In the genomic region with DNA sequence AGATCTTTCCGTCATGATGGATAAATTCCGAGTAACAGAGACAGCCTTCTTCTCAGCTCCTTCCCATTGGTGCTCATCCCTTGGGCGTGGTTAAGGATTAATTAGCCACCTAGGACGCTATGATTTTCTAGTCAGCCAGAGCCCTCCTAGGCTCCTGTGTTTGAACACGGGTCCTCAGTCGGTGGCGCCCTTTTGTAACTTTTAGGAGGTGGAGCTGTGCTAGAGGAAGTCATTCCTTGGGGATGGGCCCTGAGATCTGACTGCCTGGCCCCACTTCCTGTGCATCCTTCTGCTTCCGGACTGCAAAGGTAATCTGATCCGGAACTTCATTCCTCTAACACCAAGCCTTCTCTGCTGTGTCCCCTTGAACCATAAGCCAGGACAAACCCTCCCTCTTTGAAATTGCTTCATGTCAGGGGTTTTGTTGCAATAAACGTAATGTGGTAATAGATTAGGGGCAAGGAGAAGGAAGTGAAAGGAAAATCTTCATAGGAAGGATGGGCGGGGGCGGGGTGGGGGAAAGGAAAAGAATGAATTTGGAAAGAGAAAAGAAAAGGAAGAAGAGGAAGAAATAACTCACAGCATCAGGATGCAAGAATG, we compare ENCODE assay signal across 35 mouse cellular contexts. TPM values are rescaled to one million over a fixed set of nuclear protein-coding genes. Genes with fewer than 3 reads are reported as not detected.
DNase-seq lines count a peak whose midpoint lies in the region; ATAC-seq lines count a peak whose summit lies in the region.
"Had no signal": no experiment of that assay in that cellular context is flagged by ENCODE, and none has a peak within 500 bp of the region (broad histone marks: within the 10 kb centered on the region; RNA-seq: fewer than 3 reads in every experiment).

No protein-coding gene starts in this region.

- peaks cover 8% of the 10 kb centered on the region for H3K4me1 ChIP-seq in heart, embryonic 11.5 days (ENCODE audit: control insufficient read depth, insufficient read depth, low read length)
- H3K4me1 ChIP-seq in hindbrain, embryonic 12.5 days, result no peaks in the 10 kb centered on the region
- H3K4me1 ChIP-seq: forebrain, embryonic 12.5 days; forebrain, embryonic 15.5 days; hindbrain, embryonic 10.5 days had no signal

- peak; percentile 88 for DNase-seq in heart, adult 11 months
- peak; percentile 76 for DNase-seq in R1 (ENCODE audit: low read depth, low spot score)
- DNase-seq in urinary bladder, postnatal 25 days (ENCODE audit: low spot score), result no peak
- DNase-seq: adrenal gland, adult 8-10 months; adrenal gland, postnatal 25 days; B cell, adult 2 months; cerebellum, adult 11-12 months; cerebellum, adult 8-10 months; cerebellum, postnatal 10 days; cerebellum, postnatal 36 days; gastrocnemius, postnatal 25 days; heart, postnatal 10 days; heart, postnatal 36 days had no signal

- no peak overlapping the region for H3K4me2 ChIP-seq in heart, embryonic 11.5 days
- H3K4me2 ChIP-seq in hindbrain, embryonic 12.5 days (replicated peaks), result no peak overlapping the region
- H3K4me2 ChIP-seq: embryonic facial prominence, embryonic 13.5 days; forebrain, embryonic 12.5 days; forebrain, embryonic 15.5 days; heart, embryonic 12.5 days; heart, embryonic 15.5 days; hindbrain, embryonic 14.5 days had no signal

- H3K27ac ChIP-seq in heart, embryonic 11.5 days (ENCODE audit: low read depth, low read length), result no peak overlapping the region
- H3K27ac ChIP-seq in hindbrain, embryonic 12.5 days, result no peak overlapping the region
- H3K27ac ChIP-seq: embryonic facial prominence, embryonic 10.5 days; embryonic facial prominence, embryonic 13.5 days; forebrain, embryonic 12.5 days; forebrain, embryonic 15.5 days; heart, embryonic 15.5 days; hindbrain, embryonic 10.5 days; hindbrain, embryonic 14.5 days had no signal

- H3K9me3 ChIP-seq in heart, embryonic 11.5 days (replicated peaks; ENCODE audit: control insufficient read depth, low read length), result no peaks in the 10 kb centered on the region
- H3K9me3 ChIP-seq in hindbrain, embryonic 12.5 days (replicated peaks), result no peaks in the 10 kb centered on the region
- H3K9me3 ChIP-seq: embryonic facial prominence, embryonic 10.5 days; embryonic facial prominence, embryonic 13.5 days; forebrain, embryonic 12.5 days; forebrain, embryonic 15.5 days; heart, embryonic 12.5 days; heart, embryonic 15.5 days; hindbrain, embryonic 10.5 days had no signal

- no peak overlapping the region for H3K4me3 ChIP-seq in heart, embryonic 11.5 days (ENCODE audit: low read depth, low read length)
- no peak overlapping the region for H3K4me3 ChIP-seq in hindbrain, embryonic 12.5 days
- H3K4me3 ChIP-seq: embryonic facial prominence, embryonic 10.5 days; embryonic facial prominence, embryonic 13.5 days; erythroblast, embryonic 14.5 days; forebrain, embryonic 12.5 days; forebrain, embryonic 15.5 days; heart, embryonic 12.5 days; heart, embryonic 15.5 days; hindbrain, embryonic 10.5 days had no signal

- ATAC-seq in heart, embryonic 11.5 days (replicated peaks; ENCODE audit: insufficient number of reproducible peaks, low FRiP score, low TSS enrichment), result no peak
- peak; percentile 45; the same call in 1 of the 2 replicates for ATAC-seq in common myeloid progenitor, adult 5-6 weeks (replicated peaks; ENCODE audit: low read depth, poor library complexity, severe bottlenecking)
- ATAC-seq in hindbrain, embryonic 12.5 days (ENCODE audit: low FRiP score), result no peak
- ATAC-seq: activated CD4-positive, CD25-positive, alpha-beta regulatory T cell, adult 4 months; inflammation-experienced regulatory T-cells, adult 6 months; intestine, embryonic 16.5 days; Patski had no signal

- H3K27me3 ChIP-seq in heart, embryonic 11.5 days (ENCODE audit: control insufficient read depth, insufficient read depth, low read length), result no peaks in the 10 kb centered on the region
- H3K27me3 ChIP-seq in hindbrain, embryonic 12.5 days, result no peaks in the 10 kb centered on the region
- H3K27me3 ChIP-seq: CH12.LX; embryonic facial prominence, embryonic 13.5 days; forebrain, embryonic 12.5 days; forebrain, embryonic 15.5 days; heart, embryonic 12.5 days; heart, embryonic 15.5 days; Patski had no signal

- no peaks in the 10 kb centered on the region for H3K36me3 ChIP-seq in heart, embryonic 11.5 days (ENCODE audit: control insufficient read depth, insufficient read depth, low read length)
- H3K36me3 ChIP-seq in hindbrain, embryonic 12.5 days, result no peaks in the 10 kb centered on the region
- H3K36me3 ChIP-seq: embryonic facial prominence, embryonic 10.5 days; embryonic facial prominence, embryonic 13.5 days; forebrain, embryonic 12.5 days; forebrain, embryonic 15.5 days; G1E; heart, embryonic 12.5 days; heart, embryonic 15.5 days; hindbrain, embryonic 10.5 days had no signal

- no peak overlapping the region for H3K9ac ChIP-seq in heart, embryonic 11.5 days (ENCODE audit: low read depth, low read length)
- H3K9ac ChIP-seq in hindbrain, embryonic 12.5 days, result no peak overlapping the region
- H3K9ac ChIP-seq: embryonic facial prominence, embryonic 13.5 days; forebrain, embryonic 12.5 days; forebrain, embryonic 15.5 days; heart, embryonic 12.5 days; heart, embryonic 15.5 days; hindbrain, embryonic 14.5 days had no signal

- WGBS in heart, embryonic 11.5 days (ENCODE audit: insufficient replicate concordance), result 68% methylated on average over 12 of the region's 12 CpGs
- 79% methylated on average over 12 of the region's 12 CpGs for WGBS in hindbrain, embryonic 12.5 days

RNA-seq across cellular contexts. Expression of a gene that starts 13.5 kb away (rescaled TPM):
- polyA plus RNA-seq in heart, embryonic 11.5 days (2014; fragmentation: Nextera tagmentation; extraction: Ambion mirVana), result not detected in 2 replicates
- not detected in 2 replicates for total RNA-seq in common myeloid progenitor, adult 5-6 weeks (2017)
- polyA plus RNA-seq in hindbrain, embryonic 12.5 days (2016; fragmentation: Nextera tagmentation; extraction: Ambion mirVana), result not detected in 2 replicates
- total RNA-seq: adrenal gland, adult 8-10 months; adrenal gland, postnatal 25 days; CH12.LX; gastrocnemius, adult 8-10 months; heart, adult 8-10 months; heart, postnatal 10 days; heart, postnatal 36 days; hindbrain, postnatal 0 days had no signal
- polyA plus RNA-seq: activated CD4-positive, CD25-positive, alpha-beta regulatory T cell, adult 4 months; brain, embryonic 14.5 days; embryonic facial prominence, embryonic 10.5 days; embryonic facial prominence, embryonic 13.5 days; erythroblast, embryonic 14.5 days; forebrain, embryonic 12.5 days; forebrain, embryonic 15.5 days; G1E; heart, embryonic 12.5 days; heart, embryonic 15.5 days; hindbrain, embryonic 10.5 days; hindbrain, embryonic 14.5 days; hindbrain, postnatal 0 days; inflammation-experienced regulatory T-cells, adult 6 months had no signal
